Mouse (Mus musculus): ENCODE measurements around the gene Fut8. TPM values are rescaled to one million over a fixed set of nuclear protein-coding genes. Genes with fewer than 3 reads are reported as not detected.
"Not testable (repeated sequence)": the region's sequence is repeated elsewhere in the genome, so short reads cannot be mapped to it uniquely, and the experiment has no call there.

The Fut8 gene
- polyA plus RNA-seq, 1 experiment from 2014 or later, result 29.5 TPM

GRCm38 (mm10) chr12:77516805-77517204 lies 278.9 kb downstream of the Fut8 start:
- no peaks in the 10 kb centered on the region for H3K36me3 ChIP-seq (ENCODE audit: inconsistent target)
- no peaks in the 10 kb centered on the region for H3K79me2 ChIP-seq (ENCODE audit: inconsistent target)
- WGBS (ENCODE audit: missing documents), result 96% methylated on average over 6 of the region's 6 CpGs
- H3K27ac ChIP-seq, result no peak overlapping the region
- no peak overlapping the region for H3K4me3 ChIP-seq (ENCODE audit: inconsistent target)

DNA sequence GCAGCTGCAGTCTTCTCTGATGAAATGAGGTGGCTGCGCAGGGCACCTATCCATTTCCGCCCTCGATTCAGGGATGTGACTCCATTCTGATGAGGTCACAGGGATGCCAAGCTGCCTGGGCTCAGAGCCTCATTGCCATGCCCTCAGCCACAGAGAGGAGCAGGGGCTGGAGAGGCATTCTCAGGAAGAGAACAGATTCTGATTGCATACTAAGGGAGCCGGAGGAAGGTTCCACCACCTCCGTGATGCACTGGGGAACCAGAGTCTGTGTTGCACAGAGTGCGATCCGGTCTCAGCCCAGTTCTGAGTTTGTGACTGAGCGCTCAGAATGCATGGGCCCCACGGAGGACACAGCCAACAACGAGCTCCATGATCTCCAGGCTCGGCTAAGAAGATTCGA lies 279.8 kb downstream of the Fut8 start:
- Histone ChIP-seq H3K27ac (no peak overlapping the region), H3K36me3 (ENCODE audit: inconsistent target) (no peaks in the 10 kb centered on the region), H3K79me2 (ENCODE audit: inconsistent target) (no peaks in the 10 kb centered on the region), H3K4me3 (ENCODE audit: inconsistent target) (no peak overlapping the region)
- 92% methylated on average over 12 of the region's 12 CpGs for WGBS (ENCODE audit: missing documents)

GRCm38 (mm10) chr12:77519534-77520102 lies 281.7 kb downstream of the Fut8 start:
- Histone ChIP-seq H3K4me3 (ENCODE audit: inconsistent target) (no peak overlapping the region), H3K27ac (no peak overlapping the region), H3K36me3 (ENCODE audit: inconsistent target) (no peaks in the 10 kb centered on the region), H3K79me2 (ENCODE audit: inconsistent target) (no peaks in the 10 kb centered on the region)
- 86% methylated on average over 6 of the region's 6 CpGs for WGBS (ENCODE audit: missing documents)

DNA sequence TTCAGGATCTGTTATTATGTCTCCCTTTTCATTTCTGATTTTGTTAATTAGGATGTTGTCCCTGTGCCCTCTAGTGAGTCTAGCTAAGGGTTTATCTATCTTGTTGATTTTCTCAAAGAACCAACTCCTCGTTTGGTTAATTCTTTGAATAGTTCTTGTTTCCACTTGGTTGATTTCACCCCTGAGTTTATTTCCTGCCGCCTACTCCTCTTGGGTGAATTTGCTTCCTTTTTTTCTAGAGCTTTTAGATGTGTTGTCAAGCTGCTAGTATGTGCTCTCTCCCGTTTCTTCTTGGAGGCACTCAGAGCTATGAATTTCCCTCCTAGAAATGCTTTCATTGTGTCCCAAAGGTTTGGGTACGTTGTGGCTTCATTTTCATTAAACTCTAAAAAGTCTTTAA lies 286.1 kb downstream of the Fut8 start:
- no CpG with 5 or more reads among the region's 4 CpGs for WGBS (ENCODE audit: missing documents)
- not testable (repeated sequence) for H3K36me3 ChIP-seq (ENCODE audit: inconsistent target); H3K79me2 ChIP-seq (ENCODE audit: inconsistent target); H3K27ac ChIP-seq; H3K4me3 ChIP-seq (ENCODE audit: inconsistent target)
